Mouse (Mus musculus) forebrain, embryonic 16.5 days (tissue): ENCODE measurements around the gene Olfr1467. TPM values are rescaled to one million over a fixed set of nuclear protein-coding genes. Genes with fewer than 3 reads are reported as not detected.

Experiments
- ATAC-seq: fragments of 200-750 bp; cut with Nextera tagmentation; 2 replicates; pipeline ENCODE4 v1.8.0; 2017; ENCODE audit warnings: mild to moderate bottlenecking, moderate library complexity
- H3K27ac ChIP-seq: fragments of 300-500 bp; sonication (generic); 2 replicates; pipeline ENCODE4 v1.5.1; 2014; ENCODE audit warnings: low read length, control low read depth
- H3K27me3 ChIP-seq: fragments of 300-500 bp; sonication (generic); replicated peaks from 2 replicates; pipeline ENCODE4 v1.6.1; 2014; ENCODE audit warnings: low read length; ENCODE audit not compliant: control insufficient read depth, insufficient read depth
- H3K36me3 ChIP-seq: fragments of 300-500 bp; sonication (generic); 2 replicates; pipeline ENCODE4 v1.6.1; 2014; ENCODE audit not compliant: control insufficient read depth, insufficient read depth
- H3K4me1 ChIP-seq: fragments of 300-500 bp; sonication (generic); replicated peaks from 2 replicates; pipeline ENCODE4 v1.6.1; 2014; ENCODE audit warnings: low read length; ENCODE audit not compliant: control insufficient read depth, insufficient read depth
- H3K4me2 ChIP-seq: fragments of 300-500 bp; sonication (generic); 2 replicates; pipeline ENCODE4 v1.6.1; 2014; ENCODE audit warnings: mild to moderate bottlenecking, low read length, control low read depth
- H3K4me3 ChIP-seq: fragments of 300-500 bp; sonication (generic); replicated peaks from 2 replicates; pipeline ENCODE4 v1.5.1; 2014; ENCODE audit warnings: mild to moderate bottlenecking, low read length, control low read depth
- H3K9ac ChIP-seq: fragments of 300-500 bp; sonication (generic); replicated peaks from 2 replicates; pipeline ENCODE4 v1.6.1; 2014; ENCODE audit warnings: low read depth, low read length, control low read depth
- H3K9me3 ChIP-seq: fragments of 300-500 bp; sonication (generic); 2 replicates; pipeline ENCODE4 v1.6.1; 2016; ENCODE audit warnings: low read length; ENCODE audit not compliant: control insufficient read depth
- WGBS: fragments of 180-500 bp; shearing (Covaris S2); extraction: QIAGEN DNeasy Blood & Tissue Kit; methylation state at CpG from one replicate; pipeline ENCODE4 v1.1.7; 2014; 5-methylcytosine and 5-hydroxymethylcytosine counted together
- polyA plus RNA-seq: library from polyadenylated mRNA; unstranded; fragments of >200 nt; fragmentation: Nextera tagmentation; extraction: Ambion mirVana; gene quantifications from 2 replicates; pipeline ENCODE4 v1.2.1, GENCODE M21; 2015

The Olfr1467 gene
- not detected in 2 replicates for polyA plus RNA-seq

GRCm38 (mm10) chr19:13361936-13362335 is at the start of gene Olfr1467:
Olfr1467 (plus strand) TSS chr19:13362236.
- H3K9me3 ChIP-seq = no peaks in the 10 kb centered on the region
- no peak for ATAC-seq
- 72% methylated on average over 2 of the region's 2 CpGs for WGBS

GRCm38 (mm10) chr19:13315441-13315840 is 46.6 kb upstream of the Olfr1467 start, which contains the start of gene Olfr1465:
Olfr1465 (minus strand) TSS chr19:13315541.
- H3K9ac ChIP-seq = no peak within 1 kb of the TSS

More at GRCm38 (mm10) chr19:13361936-13362335, at the start of gene Olfr1467:
- H3K27me3 ChIP-seq = no peaks in the 10 kb centered on the region
- no peak within 1 kb of the TSS for H3K4me2 ChIP-seq
- no peak within 1 kb of the TSS for H3K9ac ChIP-seq
- no peaks in the 10 kb centered on the region for H3K4me1 ChIP-seq
- no peaks in the 10 kb centered on the region for H3K36me3 ChIP-seq
- no peak within 1 kb of the TSS for H3K4me3 ChIP-seq
- H3K27ac ChIP-seq = no peak within 1 kb of the TSS

GRCm38 (mm10) chr19:13338562-13338961 is 23.5 kb upstream of the Olfr1467 start, which contains the start of gene Olfr1466:
Olfr1466 (plus strand) TSS chr19:13338862.
- no peak within 1 kb of the TSS for H3K27ac ChIP-seq
- H3K36me3 ChIP-seq = no peaks in the 10 kb centered on the region
- no peaks in the 10 kb centered on the region for H3K4me1 ChIP-seq
- no peak for ATAC-seq
- no peak within 1 kb of the TSS for H3K9ac ChIP-seq
- H3K4me2 ChIP-seq = no peak within 1 kb of the TSS
- H3K27me3 ChIP-seq = no peaks in the 10 kb centered on the region
- H3K4me3 ChIP-seq = no peak within 1 kb of the TSS
- 88% methylated on average over 2 of the region's 2 CpGs for WGBS
- H3K9me3 ChIP-seq = peaks cover 3% of the 10 kb centered on the region; the same call in 1 of the 2 replicates

More at GRCm38 (mm10) chr19:13315441-13315840, 46.6 kb upstream of the Olfr1467 start, which contains the start of gene Olfr1465:
- no peaks in the 10 kb centered on the region; the same call in 1 of the 2 replicates for H3K9me3 ChIP-seq
- no peak within 1 kb of the TSS for H3K27ac ChIP-seq
- H3K4me2 ChIP-seq = no peak within 1 kb of the TSS
- H3K36me3 ChIP-seq = no peaks in the 10 kb centered on the region
- H3K27me3 ChIP-seq = no peaks in the 10 kb centered on the region
- H3K4me3 ChIP-seq = no peak within 1 kb of the TSS
- ATAC-seq = no peak
- H3K4me1 ChIP-seq = no peaks in the 10 kb centered on the region

- H3K4me3 ChIP-seq = no peak within 1 kb of the TSS
- no peaks in the 10 kb centered on the region for H3K27me3 ChIP-seq
- ATAC-seq = no peak
- no peak within 1 kb of the TSS for H3K4me2 ChIP-seq
- WGBS = 84% methylated on average over 2 of the region's 2 CpGs
- H3K27ac ChIP-seq = no peak within 1 kb of the TSS
- H3K4me1 ChIP-seq = no peaks in the 10 kb centered on the region
- H3K36me3 ChIP-seq = no peaks in the 10 kb centered on the region
- H3K9ac ChIP-seq = no peak within 1 kb of the TSS
- H3K9me3 ChIP-seq = peaks cover 3% of the 10 kb centered on the region; the same call in 1 of the 2 replicates
Observed at GRCm38 (mm10) chr19:13407549-13407948, 45.5 kb downstream of the Olfr1467 start, which contains the start of gene Olfr1469. Olfr1469 (plus strand) TSS chr19:13407849.

Other genes with a start within 250 kb of the Olfr1467 start
- gene Olfr1459, start 212.7 kb upstream of the Olfr1467 start, polyA plus RNA-seq = 0.03 TPM in 1 of 2 replicates, not detected in the other
- gene Olfr1461, start 199.2 kb upstream of the Olfr1467 start, polyA plus RNA-seq = not detected in 2 replicates
- gene Olfr1462, start 176.5 kb upstream of the Olfr1467 start, polyA plus RNA-seq = not detected in 2 replicates
- gene Olfr1463, start 130.9 kb upstream of the Olfr1467 start, polyA plus RNA-seq = not detected in 2 replicates
- not detected in 2 replicates for gene Olfr1465, start 46.7 kb upstream of the Olfr1467 start, polyA plus RNA-seq
- gene Olfr1466, start 23.4 kb upstream of the Olfr1467 start, polyA plus RNA-seq = not detected in 2 replicates
- not detected in 2 replicates for gene Olfr1469, start 45.6 kb downstream of the Olfr1467 start, polyA plus RNA-seq
- not detected in 2 replicates for gene Olfr1471, start 81.2 kb downstream of the Olfr1467 start, polyA plus RNA-seq
- not detected in 2 replicates for gene Olfr1472, start 93.8 kb downstream of the Olfr1467 start, polyA plus RNA-seq
- not detected in 2 replicates for gene Olfr1474, start 107.3 kb downstream of the Olfr1467 start, polyA plus RNA-seq
- gene Olfr1475, start 118.0 kb downstream of the Olfr1467 start, polyA plus RNA-seq = not detected in 2 replicates
- gene Olfr1477, start 138.3 kb downstream of the Olfr1467 start, polyA plus RNA-seq = not detected in 2 replicates
- not detected in 2 replicates for gene Olfr1480, start 165.7 kb downstream of the Olfr1467 start, polyA plus RNA-seq
- not detected in 2 replicates for gene Olfr1484, start 221.3 kb downstream of the Olfr1467 start, polyA plus RNA-seq